Mouse (Mus musculus) kidney, postnatal 0 days (tissue): Measurements from ENCODE around the gene Hoxc9. TPM values are rescaled to one million over a fixed set of nuclear protein-coding genes. Genes with fewer than 3 reads are reported as not detected.
A peak's percentile ranks its signal among the peaks of the same experiment; 100 is the strongest.

ENCODE experiments used
- ATAC-seq: fragments of 200-750 bp; cut with Nextera tagmentation; replicated peaks from 2 replicates; pipeline ENCODE4 v1.8.0; 2017; ENCODE audit warnings: low read depth, moderate number of reproducible peaks, moderate TSS enrichment, moderate library complexity; ENCODE audit not compliant: low FRiP score
- DNase-seq: peaks from one replicate; pipeline ENCODE4 v3.0.0-alpha.2; 2016; ENCODE audit warnings: low spot score
- H3K27ac ChIP-seq: fragments of 300-500 bp; sonication (generic); 2 replicates; pipeline ENCODE4 v1.5.1; 2014; ENCODE audit warnings: mild to moderate bottlenecking
- H3K27me3 ChIP-seq: fragments of 300-500 bp; sonication (generic); 2 replicates; pipeline ENCODE4 v1.6.1; 2014; ENCODE audit warnings: low read length, mixed read lengths; ENCODE audit not compliant: insufficient read depth
- H3K36me3 ChIP-seq: fragments of 300-500 bp; sonication (generic); 2 replicates; pipeline ENCODE4 v1.6.1; 2014; ENCODE audit warnings: low read length, mixed read lengths; ENCODE audit not compliant: insufficient read depth
- H3K4me1 ChIP-seq: fragments of 300-500 bp; sonication (generic); replicated peaks from 2 replicates; pipeline ENCODE4 v1.6.1; 2014; ENCODE audit warnings: antibody characterized with exemption, low read length, mixed read lengths; ENCODE audit not compliant: insufficient read depth
- H3K4me2 ChIP-seq: fragments of 300-500 bp; sonication (generic); 2 replicates; pipeline ENCODE4 v1.6.1; 2014; ENCODE audit warnings: mild to moderate bottlenecking, low read length, moderate library complexity, mixed read lengths
- H3K4me3 ChIP-seq: fragments of 300-500 bp; sonication (generic); replicated peaks from 2 replicates; pipeline ENCODE4 v1.5.1; 2014; ENCODE audit warnings: low read depth, low read length
- H3K9ac ChIP-seq: fragments of 300-500 bp; sonication (generic); 2 replicates; pipeline ENCODE4 v1.6.1; 2014; ENCODE audit warnings: low read depth, low read length
- H3K9me3 ChIP-seq: fragments of 300-500 bp; sonication (generic); replicated peaks from 2 replicates; pipeline ENCODE4 v1.6.1; 2016; ENCODE audit warnings: low read length, inconsistent platforms, mixed read lengths
- CTCF ChIP-seq: IDR thresholded peaks from 2 replicates; pipeline ENCODE4 v1.5.1; 2016; ENCODE audit warnings: antibody characterized with exemption, low read depth, mild to moderate bottlenecking, moderate library complexity
- WGBS: fragments of 180-500 bp; shearing (Covaris S2); extraction: QIAGEN DNeasy Blood & Tissue Kit; methylation state at CpG from one replicate; pipeline ENCODE4 v1.1.7; 2014; 5-methylcytosine and 5-hydroxymethylcytosine counted together
- polyA plus RNA-seq: library from polyadenylated mRNA; unstranded; fragments of >200 nt; fragmentation: Nextera tagmentation; extraction: Ambion mirVana; gene quantifications from 2 replicates; pipeline ENCODE4 v1.2.1, GENCODE M21; 2015

Gene Hoxc9
- polyA plus RNA-seq, 1 experiment from 2014 or later, result 12.4 TPM

- WGBS, result 4% methylated on average over 24 of the region's 24 CpGs
- Histone ChIP-seq H3K4me1 (peaks cover 24% of the 10 kb centered on the region), H3K9ac (peak overlapping the region; percentile 83), H3K4me2 (peak overlapping the region; percentile 80), H3K36me3 (no peaks in the 10 kb centered on the region), H3K4me3 (peak overlapping the region; percentile 45), H3K27me3 (0 out of 2 replicates have a peak, but pooled peaks cover 8% of the 10 kb centered on the region), H3K27ac (peak overlapping the region; percentile 92), H3K9me3 (no peaks in the 10 kb centered on the region)
- ATAC-seq (no peak), DNase-seq (no peak)
- no peak for TF ChIP-seq CTCF
Measured at GRCm38 (mm10) chr15:103000501-103000901, 24.3 kb downstream of the Hoxc9 start.

- ATAC-seq (no peak), DNase-seq (no peak)
- Histone ChIP-seq H3K4me2 (peak overlapping the region; percentile 80), H3K4me1 (peaks cover 24% of the 10 kb centered on the region), H3K27me3 (0 out of 2 replicates have a peak, but pooled peaks cover 8% of the 10 kb centered on the region), H3K9ac (peak overlapping the region; percentile 83), H3K27ac (peak overlapping the region; percentile 92), H3K9me3 (no peaks in the 10 kb centered on the region), H3K36me3 (no peaks in the 10 kb centered on the region), H3K4me3 (peak overlapping the region; percentile 45)
- 56% methylated on average over 2 of the region's 2 CpGs for WGBS
- no peak for TF ChIP-seq CTCF
Measured at GRCm38 (mm10) chr15:103001370-103001769, 25.1 kb downstream of the Hoxc9 start.

- Histone ChIP-seq H3K4me1 (peaks cover 24% of the 10 kb centered on the region), H3K27me3 (0 out of 2 replicates have a peak, but pooled peaks cover 5% of the 10 kb centered on the region), H3K9me3 (no peaks in the 10 kb centered on the region), H3K4me2 (peak overlapping the region; percentile 80), H3K4me3 (no peak overlapping the region), H3K36me3 (no peaks in the 10 kb centered on the region), H3K27ac (peak overlapping the region; percentile 92), H3K9ac (peak overlapping the region; percentile 83; the same call in 1 of the 2 replicates)
- DNase-seq, result no peak
- WGBS, result 32% methylated on average over 4 of the region's 4 CpGs
- TF ChIP-seq CTCF, result no peak; the same call in 1 of the 2 replicates
- no peak for ATAC-seq
Measured at GRCm38 (mm10) chr15:103002156-103002555, 25.9 kb downstream of the Hoxc9 start.

- Histone ChIP-seq H3K4me3 (no peak overlapping the region), H3K27ac (peak overlapping the region; percentile 92; the same call in 1 of the 2 replicates), H3K4me2 (peak overlapping the region; percentile 80), H3K4me1 (peaks cover 28% of the 10 kb centered on the region), H3K27me3 (0 out of 2 replicates have a peak, but pooled peaks cover 5% of the 10 kb centered on the region), H3K9ac (0 out of 2 replicates have a peak overlapping the region, but pooled peaks have one; percentile 14), H3K36me3 (no peaks in the 10 kb centered on the region), H3K9me3 (no peaks in the 10 kb centered on the region)
- ATAC-seq, result no peak
- no peak for DNase-seq
- 19% methylated on average over 13 of the region's 13 CpGs for WGBS
- TF ChIP-seq CTCF, result no peak
Measured at GRCm38 (mm10) chr15:103002821-103003448, 26.7 kb downstream of the Hoxc9 start.

GRCm38 (mm10) chr15:103005308-103005707 is 29.1 kb downstream of the Hoxc9 start:
- no peaks in the 10 kb centered on the region for H3K36me3 ChIP-seq
- peak overlapping the region; percentile 53 for H3K4me2 ChIP-seq
- 5% methylated on average over 17 of the region's 17 CpGs for WGBS
- ATAC-seq (no peak), DNase-seq (no peak)
- H3K4me1 ChIP-seq, result peaks cover 36% of the 10 kb centered on the region
- H3K4me3 ChIP-seq, result peak overlapping the region; percentile 12
- peak overlapping the region; percentile 52; the same call in 1 of the 2 replicates for H3K9ac ChIP-seq
- peak overlapping the region; percentile 89 for H3K27ac ChIP-seq
- H3K9me3 ChIP-seq, result no peaks in the 10 kb centered on the region
- no peaks in the 10 kb centered on the region; the same call in 1 of the 2 replicates for H3K27me3 ChIP-seq
- TF ChIP-seq CTCF, result no peak

- peak overlapping the region; percentile 12 for H3K4me3 ChIP-seq
- ATAC-seq, result no peak
- H3K4me1 ChIP-seq, result peaks cover 37% of the 10 kb centered on the region
- H3K36me3 ChIP-seq, result no peaks in the 10 kb centered on the region
- no peaks in the 10 kb centered on the region; the same call in 1 of the 2 replicates for H3K27me3 ChIP-seq
- DNase-seq, result peak; percentile 73
- no peak for TF ChIP-seq CTCF
- WGBS, result 11% methylated on average over 5 of the region's 5 CpGs
- H3K9me3 ChIP-seq, result no peaks in the 10 kb centered on the region
- peak overlapping the region; percentile 53 for H3K4me2 ChIP-seq
- peak overlapping the region; percentile 89 for H3K27ac ChIP-seq
- H3K9ac ChIP-seq, result peak overlapping the region; percentile 52; the same call in 1 of the 2 replicates
Measured at GRCm38 (mm10) chr15:103005797-103006196, 29.6 kb downstream of the Hoxc9 start.
